In genomic region chr3:144223377-144224105, GRCm38 (mm10) we compare ENCODE assay signal across 19 mouse cellular contexts. TPM values are rescaled to one million over a fixed set of nuclear protein-coding genes. Genes with fewer than 3 reads are reported as not detected.
DNase-seq lines count a peak whose midpoint lies in the region; ATAC-seq lines count a peak whose summit lies in the region.
"Had no signal": no experiment of that assay in that cellular context is flagged by ENCODE, and none has a peak within 500 bp of the region (broad histone marks: within the 10 kb centered on the region; RNA-seq: fewer than 3 reads in every experiment).

No protein-coding gene starts in this region.

- no peaks in the 10 kb centered on the region for H3K9me3 ChIP-seq in midbrain, embryonic 13.5 days
- no peaks in the 10 kb centered on the region for H3K9me3 ChIP-seq in midbrain, embryonic 10.5 days (replicated peaks)
- H3K9me3 ChIP-seq in embryonic facial prominence, embryonic 12.5 days = no peaks in the 10 kb centered on the region
- no peaks in the 10 kb centered on the region for H3K9me3 ChIP-seq in forebrain, embryonic 15.5 days
- no peaks in the 10 kb centered on the region for H3K9me3 ChIP-seq in limb, embryonic 15.5 days

- no peak overlapping the region for H3K9ac ChIP-seq in midbrain, embryonic 13.5 days (replicated peaks)
- no peak overlapping the region for H3K9ac ChIP-seq in embryonic facial prominence, embryonic 12.5 days
- no peak overlapping the region for H3K9ac ChIP-seq in forebrain, embryonic 15.5 days (replicated peaks)
- no peak overlapping the region for H3K9ac ChIP-seq in limb, embryonic 15.5 days

- 0 out of 2 replicates have a peak, but pooled peaks have one; percentile 9 for ATAC-seq in midbrain, embryonic 13.5 days
- no peak for ATAC-seq in embryonic facial prominence, embryonic 12.5 days (ENCODE audit: insufficient number of reproducible peaks, insufficient read depth, low FRiP score, low TSS enrichment)
- peak; percentile 44; the same call in 1 of the 2 replicates for ATAC-seq in forebrain, embryonic 15.5 days (replicated peaks)
- no peak for ATAC-seq in limb, embryonic 15.5 days (ENCODE audit: insufficient number of reproducible peaks, low FRiP score, low TSS enrichment, low read depth)

- 66% methylated on average over 20 of the region's 20 CpGs for WGBS in midbrain, embryonic 13.5 days
- 76% methylated on average over 20 of the region's 20 CpGs for WGBS in midbrain, embryonic 10.5 days
- WGBS in embryonic facial prominence, embryonic 12.5 days = 28% methylated on average over 20 of the region's 20 CpGs
- WGBS in forebrain, embryonic 15.5 days = 9% methylated on average over 20 of the region's 20 CpGs
- WGBS in limb, embryonic 15.5 days = 33% methylated on average over 20 of the region's 20 CpGs

- H3K27ac ChIP-seq in midbrain, embryonic 13.5 days = no peak overlapping the region
- H3K27ac ChIP-seq in midbrain, embryonic 10.5 days (replicated peaks) = no peak overlapping the region
- no peak overlapping the region for H3K27ac ChIP-seq in embryonic facial prominence, embryonic 12.5 days
- no peak overlapping the region for H3K27ac ChIP-seq in forebrain, embryonic 15.5 days (replicated peaks)
- H3K27ac ChIP-seq in limb, embryonic 15.5 days = no peak overlapping the region

- no peaks in the 10 kb centered on the region for H3K36me3 ChIP-seq in midbrain, embryonic 13.5 days
- no peaks in the 10 kb centered on the region for H3K36me3 ChIP-seq in midbrain, embryonic 10.5 days
- H3K36me3 ChIP-seq in embryonic facial prominence, embryonic 12.5 days = no peaks in the 10 kb centered on the region
- H3K36me3 ChIP-seq in forebrain, embryonic 15.5 days = no peaks in the 10 kb centered on the region
- H3K36me3 ChIP-seq in limb, embryonic 15.5 days = no peaks in the 10 kb centered on the region

- DNase-seq in midbrain, embryonic 10.5 days (ENCODE audit: low spot score) = no peak
- DNase-seq in gastrocnemius, postnatal 25 days = no peak
- DNase-seq in urinary bladder, postnatal 25 days (ENCODE audit: low spot score) = no peak
- DNase-seq: adrenal gland, adult 8-10 months; cerebellum, adult 2 months; gastrocnemius, postnatal 10 days; heart, postnatal 36 days; kidney, postnatal 14 days; liver; lung, adult 18-20 months; lung, postnatal 36 days; right cerebral cortex, postnatal 25 days; thymus, postnatal 4 days had no signal

- no peaks in the 10 kb centered on the region for H3K27me3 ChIP-seq in midbrain, embryonic 13.5 days
- H3K27me3 ChIP-seq in midbrain, embryonic 10.5 days (ENCODE audit: low read depth, poor library complexity, severe bottlenecking) = no peaks in the 10 kb centered on the region
- H3K27me3 ChIP-seq in embryonic facial prominence, embryonic 12.5 days = no peaks in the 10 kb centered on the region
- peaks cover 4% of the 10 kb centered on the region; the same call in 1 of the 2 replicates for H3K27me3 ChIP-seq in forebrain, embryonic 15.5 days
- H3K27me3 ChIP-seq in limb, embryonic 15.5 days = no peaks in the 10 kb centered on the region

- H3K4me2 ChIP-seq in midbrain, embryonic 13.5 days (replicated peaks) = 0 out of 2 replicates have a peak overlapping the region, but pooled peaks have one; percentile 5
- peak overlapping the region; percentile 33 for H3K4me2 ChIP-seq in embryonic facial prominence, embryonic 12.5 days (replicated peaks)
- peak overlapping the region; percentile 34 for H3K4me2 ChIP-seq in forebrain, embryonic 15.5 days (replicated peaks)
- H3K4me2 ChIP-seq in limb, embryonic 15.5 days = peak overlapping the region; percentile 22; the same call in 1 of the 2 replicates
- H3K4me2 ChIP-seq: heart, embryonic 11.5 days; midbrain, embryonic 11.5 days had no signal

- 0 out of 2 replicates have a peak, but pooled peaks cover 3% of the 10 kb centered on the region for H3K4me1 ChIP-seq in midbrain, embryonic 13.5 days (replicated peaks)
- peaks cover 3% of the 10 kb centered on the region; the same call in 1 of the 2 replicates for H3K4me1 ChIP-seq in midbrain, embryonic 10.5 days
- H3K4me1 ChIP-seq in embryonic facial prominence, embryonic 12.5 days = peaks cover 18% of the 10 kb centered on the region
- H3K4me1 ChIP-seq in forebrain, embryonic 15.5 days = peaks cover 17% of the 10 kb centered on the region
- peaks cover 9% of the 10 kb centered on the region; the same call in 1 of the 2 replicates for H3K4me1 ChIP-seq in limb, embryonic 15.5 days

- H3K4me3 ChIP-seq in midbrain, embryonic 13.5 days (replicated peaks) = no peak overlapping the region
- H3K4me3 ChIP-seq in midbrain, embryonic 10.5 days = no peak overlapping the region
- H3K4me3 ChIP-seq in embryonic facial prominence, embryonic 12.5 days = no peak overlapping the region
- H3K4me3 ChIP-seq in forebrain, embryonic 15.5 days = peak overlapping the region; percentile 3; the same call in 1 of the 2 replicates
- H3K4me3 ChIP-seq in limb, embryonic 15.5 days = peak overlapping the region; percentile 15; the same call in 1 of the 2 replicates

RNA-seq across cellular contexts. Expression of gene Lmo4, which starts 18.5 kb away (rescaled TPM):
- 55.3 and 60.6 TPM in 2 replicates for polyA plus RNA-seq in midbrain, embryonic 13.5 days (2015; fragmentation: Nextera tagmentation; extraction: Ambion mirVana)
- polyA plus RNA-seq in midbrain, embryonic 10.5 days (2016; fragmentation: Nextera tagmentation; extraction: Ambion mirVana) = 26.8 and 27.4 TPM in 2 replicates
- 84.0 and 91.2 TPM in 2 replicates for polyA plus RNA-seq in embryonic facial prominence, embryonic 12.5 days (2016; fragmentation: Nextera tagmentation; extraction: Ambion mirVana)
- polyA plus RNA-seq in forebrain, embryonic 15.5 days (2015; fragmentation: Nextera tagmentation; extraction: Ambion mirVana) = 133 and 136 TPM in 2 replicates
- 68.1 and 97.7 TPM in 2 replicates for polyA plus RNA-seq in limb, embryonic 15.5 days (2015; fragmentation: Nextera tagmentation; extraction: Ambion mirVana)
- total RNA-seq in gastrocnemius, postnatal 25 days (2021) = 10 to 100 TPM; 17.9 to 18.9 TPM

Comparison
In these comparisons a context has a peak if more than half of its experiments do, and no peak if none do; other contexts are left out.
1. ATAC-seq: peak in midbrain, embryonic 13.5 days (single experiment) and forebrain, embryonic 15.5 days (single experiment); none in embryonic facial prominence, embryonic 12.5 days (single experiment) and limb, embryonic 15.5 days (single experiment).
2. H3K4me3 ChIP-seq: peak in forebrain, embryonic 15.5 days (single experiment) and limb, embryonic 15.5 days (single experiment); none in midbrain, embryonic 13.5 days (single experiment), midbrain, embryonic 10.5 days (single experiment) and embryonic facial prominence, embryonic 12.5 days (single experiment).
3. Peak in every context shown above with its lines, with median percentiles within 50 percentile points of each other: H3K4me2 ChIP-seq.